Comparison of ENCODE assay signal across 15 mouse cellular contexts in genomic region chr1:84382709-84383108, GRCm38 (mm10).
"Had no signal": no experiment of that assay in that cellular context is flagged by ENCODE, and none has a peak within 500 bp of the region (broad histone marks: within the 10 kb centered on the region; RNA-seq: fewer than 3 reads in every experiment).

No protein-coding gene starts in this region.

- H3K27ac ChIP-seq: neural tube, embryonic 15.5 days; stomach, embryonic 15.5 days; stomach, postnatal 0 days had no signal

- H3K9ac ChIP-seq: neural tube, embryonic 15.5 days; stomach, embryonic 15.5 days had no signal

- H3K9me3 ChIP-seq: neural tube, embryonic 15.5 days; stomach, embryonic 15.5 days had no signal

- H3K4me3 ChIP-seq: neural tube, embryonic 15.5 days; stomach, embryonic 15.5 days had no signal

- H3K4me2 ChIP-seq: neural tube, embryonic 15.5 days; stomach, embryonic 15.5 days had no signal

- H3K27me3 ChIP-seq: neural tube, embryonic 15.5 days; stomach, embryonic 15.5 days had no signal

- H3K36me3 ChIP-seq: stomach, embryonic 15.5 days had no signal

- H3K4me1 ChIP-seq: stomach, embryonic 15.5 days had no signal

- DNase-seq: retina, postnatal 1 day; right cerebral cortex, adult 18-20 months; right cerebral cortex, postnatal 14 days; right cerebral cortex, postnatal 25 days; right cerebral cortex, postnatal 4 days; spleen, adult 18-20 months; thymus, adult 18-20 months; thymus, adult 2 months; thymus, postnatal 14 days; thymus, postnatal 25 days; thymus, postnatal 36 days; thymus, postnatal 4 days had no signal
